Mouse (Mus musculus) c-Kit-negative CD71-positive TER-119-positive erythroid progenitor cells, embryonic 14.5 days (primary cell): ENCODE results near the gene Cd4.
A peak's percentile ranks its signal among the peaks of the same experiment; 100 is the strongest.
"Not testable (repeated sequence)": the region's sequence is repeated elsewhere in the genome, so short reads cannot be mapped to it uniquely, and the experiment has no call there.

Experiments
- DNase-seq: peaks from one replicate; pipeline ENCODE4 v3.0.0-alpha.2; 2013; ENCODE audit warnings: low read depth, low spot score

The Cd4 gene

GRCm38 (mm10) chr6:124915942-124916694 is 28.1 kb upstream of the Cd4 start:
- DNase-seq = no peak

- DNase-seq = no peak
These were observed 27.3 kb upstream of the Cd4 start for GRCm38 (mm10) chr6:124915160-124915941.

- DNase-seq = no peak
These were observed 26.5 kb upstream of the Cd4 start for GRCm38 (mm10) chr6:124914511-124914910.

GRCm38 (mm10) chr6:124913721-124914285 is 25.8 kb upstream of the Cd4 start:
- no peak for DNase-seq

GRCm38 (mm10) chr6:124913214-124913613 is 25.2 kb upstream of the Cd4 start:
- DNase-seq = no peak

- DNase-seq = no peak
These were observed 23.7 kb upstream of the Cd4 start, which contains the start of gene Lag3 for GRCm38 (mm10) chr6:124911533-124912218. TSS of gene Lag3 (minus strand) at chr6:124911705.

- DNase-seq = no peak
These were observed 22.0 kb upstream of the Cd4 start for GRCm38 (mm10) chr6:124910032-124910431.

- DNase-seq = no peak
These were observed 19.7 kb upstream of the Cd4 start for GRCm38 (mm10) chr6:124907767-124908166.

- no peak for DNase-seq
These were observed 17.2 kb upstream of the Cd4 start for GRCm38 (mm10) chr6:124904991-124905860.

- DNase-seq = peak; percentile 36
These were observed 16.4 kb upstream of the Cd4 start for GRCm38 (mm10) chr6:124904161-124904981.

- peak; percentile 75 for DNase-seq
These were observed 15.6 kb upstream of the Cd4 start for GRCm38 (mm10) chr6:124903580-124904151.

- no peak for DNase-seq
These were observed 13.8 kb upstream of the Cd4 start for GRCm38 (mm10) chr6:124901851-124902250.

- DNase-seq = no peak
These were observed 12.9 kb upstream of the Cd4 start for GRCm38 (mm10) chr6:124900801-124901480.

GRCm38 (mm10) chr6:124900056-124900800 is 12.2 kb upstream of the Cd4 start:
- no peak for DNase-seq

GRCm38 (mm10) chr6:124898359-124898758 is 10.3 kb upstream of the Cd4 start:
- no peak for DNase-seq

GRCm38 (mm10) chr6:124894113-124894512 is 6.1 kb upstream of the Cd4 start:
- not testable (repeated sequence) for DNase-seq

GRCm38 (mm10) chr6:124890997-124891396 is 3.0 kb upstream of the Cd4 start:
- DNase-seq = no peak

- no peak for DNase-seq
These were observed 619 bp upstream of the Cd4 start for GRCm38 (mm10) chr6:124888555-124889125.
